Mouse (Mus musculus) ES-E14 (cell line): ENCODE results near the gene Plcb2. TPM values are rescaled to one million over a fixed set of nuclear protein-coding genes. Genes with fewer than 3 reads are reported as not detected.

Experiments used
- DNase-seq: peaks from one replicate; pipeline ENCODE4 v3.0.0-alpha.2; 2013; ENCODE audit warnings: low read depth, low spot score
- H3K27ac ChIP-seq: 2 replicates; pipeline ENCODE4 v1.5.1; 2012; ENCODE audit warnings: low read depth, mild to moderate bottlenecking, low read length, moderate library complexity, mixed read lengths; ENCODE audit not compliant: poor library complexity, insufficient read depth, severe bottlenecking
- H3K36me3 ChIP-seq: 2 replicates; pipeline ENCODE4 v1.6.1; 2012; ENCODE audit warnings: mild to moderate bottlenecking, low read length, moderate library complexity, mixed read lengths; ENCODE audit not compliant: control insufficient read depth, poor library complexity, insufficient read depth, severe bottlenecking
- H3K4me1 ChIP-seq, 2 experiments: fragments of 150-350 bp in 1 of 2; sonication (generic) in 1 of 2; 2 replicates each; pipeline ENCODE4 v1.6.1; 2012; ENCODE audit warnings: low read length in 2 of 2, mild to moderate bottlenecking in 1 of 2, mixed read lengths in 1 of 2; ENCODE audit not compliant: control insufficient read depth in 2 of 2, insufficient read depth in 2 of 2, poor library complexity in 1 of 2
- H3K4me3 ChIP-seq, 2 experiments: fragments of 150-350 bp in 1 of 2; sonication (generic) in 1 of 2; 2 replicates each; pipeline ENCODE4 v1.5.1; 2012; ENCODE audit warnings: low read length in 2 of 2, low read depth in 1 of 2, mild to moderate bottlenecking in 1 of 2, mixed read lengths in 1 of 2; ENCODE audit not compliant: insufficient read depth in 1 of 2, poor library complexity in 1 of 2, severe bottlenecking in 1 of 2
- H3K9ac ChIP-seq: 2 replicates; pipeline ENCODE4 v1.6.1; 2012; ENCODE audit warnings: low read depth, mild to moderate bottlenecking, low read length, mixed read lengths; ENCODE audit not compliant: poor library complexity, insufficient read depth, severe bottlenecking
- H3K9me3 ChIP-seq: fragments of 150-350 bp; sonication (generic); 2 replicates; pipeline ENCODE4 v1.6.1; 2012; ENCODE audit warnings: low read depth, mild to moderate bottlenecking, low read length; ENCODE audit not compliant: control insufficient read depth, insufficient read depth
- CHD2 ChIP-seq: IDR thresholded peaks from 2 replicates; pipeline ENCODE4 v1.6.1; 2014; ENCODE audit warnings: mild to moderate bottlenecking, low read depth, low read length, inconsistent platforms
- HCFC1 ChIP-seq: IDR thresholded peaks from 2 replicates; pipeline ENCODE4 v1.6.1; 2012; ENCODE audit warnings: low read length, inconsistent platforms, borderline replicate concordance; ENCODE audit not compliant: insufficient read depth
- MAFK ChIP-seq: IDR thresholded peaks from 2 replicates; pipeline ENCODE4 v1.6.1; 2014; ENCODE audit warnings: mild to moderate bottlenecking, low read depth, low read length, inconsistent platforms; ENCODE audit not compliant: insufficient read depth
- ZC3H11A ChIP-seq: IDR thresholded peaks from 2 replicates; pipeline ENCODE4 v1.6.1; 2012; ENCODE audit warnings: low read depth, mild to moderate bottlenecking, inconsistent platforms, low read length, borderline replicate concordance
- ZNF384 ChIP-seq: IDR thresholded peaks from 2 replicates; pipeline ENCODE4 v1.6.1; 2012; ENCODE audit warnings: low read depth, low read length, inconsistent platforms
- in situ Hi-C, 2 experiments: fragments of 600-800 bp; cut with MboI; formaldehyde crosslinking; loops; one replicate each; pipeline ENCODE4 v1.15.1; 2025; ENCODE audit warnings: low sequenced_read_pairs in 2 of 2, inconsistent platforms in 1 of 2; ENCODE audit not compliant: unreplicated experiment in 2 of 2
- total RNA-seq: library from RNA; depleted of rRNA; stranded (reverse); fragments of 300-350 nt; gene quantifications from 2 replicates; pipeline ENCODE4 v1.2.3, GENCODE M21; 2012

Plcb2 gene
- total RNA-seq, 1 experiment = 0.09 TPM

- TF ChIP-seq ZC3H11A (peak; percentile 40; the same call in 1 of the 2 replicates), MAFK (no peak)
- Histone ChIP-seq H3K36me3 (no peaks in the 10 kb centered on the region), H3K27ac (no peak overlapping the region), H3K9me3 (no peaks in the 10 kb centered on the region), H3K9ac (no peak overlapping the region), H3K4me3 (no peak overlapping the region), H3K4me1 (peaks cover 2 to 11% of the 10 kb centered on the region in 2 experiments; a peak in 2 of 4 replicates)
- in situ Hi-C loops = loop anchor here in 1 of 2 experiments (5.0 kb wide), 1 partner anchor 192 kb away; no protein-coding TSS in a partner anchor
- peak; percentile 70 for DNase-seq
Observed at GRCm38 (mm10) chr2:118700179-118701062, 27.8 kb downstream of the Plcb2 start.

- in situ Hi-C loops = no loop called here
- DNase-seq = no peak
- H3K9ac ChIP-seq = no peak overlapping the region
- no peak overlapping the region for H3K27ac ChIP-seq
- no peaks in the 10 kb centered on the region for H3K9me3 ChIP-seq
- no peaks in the 10 kb centered on the region for H3K36me3 ChIP-seq
- no peak overlapping the region for H3K4me3 ChIP-seq
- H3K4me1 ChIP-seq = peaks cover 2 to 9% of the 10 kb centered on the region in 2 experiments; a peak in 2 of 4 replicates
- TF ChIP-seq ZNF384 = no peak
- TF ChIP-seq CHD2 = no peak
- no peak for TF ChIP-seq HCFC1
- TF ChIP-seq MAFK = no peak
- TF ChIP-seq ZC3H11A = no peak
Observed at GRCm38 (mm10) chr2:118697955-118698354, 30.3 kb downstream of the Plcb2 start.

- TF ChIP-seq CHD2 (no peak), ZNF384 (no peak), MAFK (no peak), HCFC1 (no peak), ZC3H11A (no peak)
- DNase-seq = no peak
- in situ Hi-C loops = no loop called here
- Histone ChIP-seq H3K4me1 (peaks cover 2 to 7% of the 10 kb centered on the region in 2 experiments; a peak in 2 of 4 replicates), H3K27ac (no peak overlapping the region), H3K36me3 (no peaks in the 10 kb centered on the region), H3K9ac (no peak overlapping the region), H3K9me3 (no peaks in the 10 kb centered on the region), H3K4me3 (no peak overlapping the region)
Observed at GRCm38 (mm10) chr2:118697311-118697877, 30.8 kb downstream of the Plcb2 start.

DNA sequence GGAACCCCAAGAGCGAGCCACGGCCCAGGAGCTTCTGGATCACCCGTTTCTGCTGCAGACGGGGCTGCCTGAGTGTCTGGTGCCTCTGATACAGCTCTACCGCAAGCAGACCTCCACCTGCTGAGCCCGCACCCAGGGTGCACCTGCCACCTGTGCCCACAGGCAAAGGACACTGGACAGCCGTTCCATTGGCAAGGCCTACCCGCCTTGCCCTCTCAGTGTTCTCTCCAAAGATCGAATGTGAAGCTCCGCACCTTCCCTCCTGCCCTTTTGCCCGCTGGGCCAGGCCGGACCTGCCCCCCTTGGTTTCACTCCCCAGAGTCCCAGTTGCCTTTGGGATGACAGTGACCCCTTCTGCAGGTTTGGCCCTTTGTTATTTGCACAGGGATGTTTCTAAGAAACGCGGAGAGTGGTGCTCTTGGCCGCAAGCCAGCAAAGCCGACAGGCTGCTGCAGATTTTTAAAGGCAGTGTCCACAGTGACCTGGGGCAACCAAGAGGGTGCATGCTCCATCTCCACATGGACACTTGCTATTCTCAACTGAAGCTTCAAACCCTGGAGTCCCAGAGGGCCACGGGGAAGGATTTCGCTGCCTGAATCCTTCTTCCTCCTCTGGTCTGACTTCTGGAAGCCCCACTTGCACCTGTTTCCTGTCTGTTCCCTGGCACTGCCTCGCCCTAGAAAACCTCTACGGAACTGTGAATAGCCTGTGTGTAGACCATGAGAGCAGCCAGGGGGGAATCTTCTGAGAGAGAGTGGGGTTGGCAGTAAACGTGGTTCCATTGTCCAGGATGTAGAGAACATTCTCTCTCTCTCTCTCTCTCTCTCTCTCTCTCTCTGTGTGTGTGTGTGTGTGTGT, 31.6 kb downstream of the Plcb2 start:
- Histone ChIP-seq H3K36me3 (no peaks in the 10 kb centered on the region), H3K9me3 (no peaks in the 10 kb centered on the region), H3K4me3 (peak overlapping the region; percentile 0 to 7; a peak in 2 of 4 replicates), H3K9ac (no peak overlapping the region), H3K27ac (no peak overlapping the region), H3K4me1 (peaks cover 2 to 4% of the 10 kb centered on the region in 2 experiments; a peak in 2 of 4 replicates)
- TF ChIP-seq HCFC1 = no peak
- TF ChIP-seq ZC3H11A = no peak
- no peak for TF ChIP-seq CHD2
- TF ChIP-seq MAFK = no peak
- TF ChIP-seq ZNF384 = no peak
- in situ Hi-C loops = no loop called here
- DNase-seq = no peak
